Comparison of ENCODE assay signal across 8 mouse cellular contexts in genomic region chr3:121952041-121952591, GRCm38 (mm10). TPM values are rescaled to one million over a fixed set of nuclear protein-coding genes. Genes with fewer than 3 reads are reported as not detected.
DNase-seq lines count a peak whose midpoint lies in the region; ATAC-seq and TF ChIP-seq lines count a peak whose summit lies in the region.

Gene Arhgap29, plus strand, starts transcription at chr3:121952541.

- no peaks in the 10 kb centered on the region for H3K27me3 ChIP-seq in liver, adult 2 months (ENCODE audit: control insufficient read depth, insufficient read depth, low read length)
- H3K27me3 ChIP-seq in embryonic facial prominence, embryonic 13.5 days: no peaks in the 10 kb centered on the region
- H3K27me3 ChIP-seq in limb, embryonic 13.5 days: peaks cover 6% of the 10 kb centered on the region

- H3K4me2 ChIP-seq in embryonic facial prominence, embryonic 13.5 days: peak within 1 kb of the TSS; percentile 78
- H3K4me2 ChIP-seq in limb, embryonic 13.5 days (replicated peaks): peak within 1 kb of the TSS; percentile 73

- no peak for TF ChIP-seq CTCF in liver, adult 2 months (IDR thresholded peaks at IDR 0.05; ENCODE audit: low read depth, low read length)

- H3K79me2 ChIP-seq in liver, adult 2 months (ENCODE audit: control insufficient read depth, insufficient read depth, low read length): peaks cover 8% of the 10 kb centered on the region; the same call in 1 of the 2 replicates

- DNase-seq in liver, adult 2 months (ENCODE audit: extremely low read depth, low read depth, low spot score): no peak
- no peak for DNase-seq in liver
- DNase-seq in heart, postnatal 10 days: no peak
- no peak for DNase-seq in ovary, postnatal 10 days (ENCODE audit: low spot score)
- DNase-seq in spleen, adult 18-20 months: no peak
- DNase-seq in spleen, adult 12 weeks (ENCODE audit: low spot score): no peak

- WGBS in liver, adult 2 months: 93% methylated on average over 8 of the region's 8 CpGs
- WGBS in embryonic facial prominence, embryonic 13.5 days: 88% methylated on average over 8 of the region's 8 CpGs
- WGBS in limb, embryonic 13.5 days: 94% methylated on average over 8 of the region's 8 CpGs

- H3K27ac ChIP-seq in liver, adult 2 months (replicated peaks; ENCODE audit: insufficient read depth, low read depth, low read length): peak within 1 kb of the TSS; percentile 79
- H3K27ac ChIP-seq in embryonic facial prominence, embryonic 13.5 days: 0 out of 2 replicates have a peak within 1 kb of the TSS, but pooled peaks have one; percentile 7
- no peak within 1 kb of the TSS; the same call in 1 of the 2 replicates for H3K27ac ChIP-seq in limb, embryonic 13.5 days

- ATAC-seq in embryonic facial prominence, embryonic 13.5 days (ENCODE audit: insufficient number of reproducible peaks, insufficient read depth, low FRiP score, low TSS enrichment, low read depth): no peak
- ATAC-seq in limb, embryonic 13.5 days (ENCODE audit: low FRiP score, low read depth): no peak

- peak within 1 kb of the TSS; percentile 94 for H3K4me3 ChIP-seq in liver, adult 2 months (ENCODE audit: insufficient read depth, low read depth, low read length)
- H3K4me3 ChIP-seq in embryonic facial prominence, embryonic 13.5 days: peak within 1 kb of the TSS; percentile 74
- peak within 1 kb of the TSS; percentile 75 for H3K4me3 ChIP-seq in limb, embryonic 13.5 days

- no peak for TF ChIP-seq POLR2A in liver, adult 2 months (IDR thresholded peaks at IDR 0.05; ENCODE audit: extremely low read depth, insufficient read depth, low read length)

- intact Hi-C loops in heart, postnatal 10 days (cut with DNase I): loop anchor here (2.0 to 10.0 kb wide), 2 partner anchors 37 to 323 kb away; partner anchors contain the start of gene Dnttip2

- H3K9me3 ChIP-seq in embryonic facial prominence, embryonic 13.5 days: no peaks in the 10 kb centered on the region
- peaks cover 3% of the 10 kb centered on the region; the same call in 1 of the 2 replicates for H3K9me3 ChIP-seq in limb, embryonic 13.5 days

- H3K36me3 ChIP-seq in liver, adult 2 months (ENCODE audit: control insufficient read depth, insufficient read depth, low read length): no peaks in the 10 kb centered on the region
- no peaks in the 10 kb centered on the region; the same call in 1 of the 2 replicates for H3K36me3 ChIP-seq in embryonic facial prominence, embryonic 13.5 days
- no peaks in the 10 kb centered on the region for H3K36me3 ChIP-seq in limb, embryonic 13.5 days

- H3K9ac ChIP-seq in liver, adult 2 months (ENCODE audit: low read depth, low read length): peak within 1 kb of the TSS; percentile 96
- peak within 1 kb of the TSS; percentile 80 for H3K9ac ChIP-seq in embryonic facial prominence, embryonic 13.5 days
- H3K9ac ChIP-seq in limb, embryonic 13.5 days: peak within 1 kb of the TSS; percentile 80

- H3K4me1 ChIP-seq in liver, adult 2 months (ENCODE audit: control insufficient read depth, insufficient read depth, low read length): peaks cover 4% of the 10 kb centered on the region; the same call in 1 of the 2 replicates
- H3K4me1 ChIP-seq in embryonic facial prominence, embryonic 13.5 days: peaks cover 9% of the 10 kb centered on the region; the same call in 1 of the 2 replicates
- peaks cover 12% of the 10 kb centered on the region; the same call in 1 of the 2 replicates for H3K4me1 ChIP-seq in limb, embryonic 13.5 days

RNA-seq across cellular contexts. Expression of gene Arhgap29, which starts in this region (rescaled TPM):
- total RNA-seq in liver, adult 2 months (2014; rRNA removed): 60.5 and 68.4 TPM in 2 replicates
- 12.2 and 16.4 TPM in 2 replicates for polyA plus RNA-seq in liver, adult 2 months (2012; rRNA removed)
- polyA plus RNA-seq in embryonic facial prominence, embryonic 13.5 days (2015; fragmentation: Nextera tagmentation; extraction: Ambion mirVana): 44.2 and 49.3 TPM in 2 replicates
- total RNA-seq in heart, postnatal 10 days (2021): 100 to 1,000 TPM in 1 of 2 experiments, 10 to 100 TPM in 1; 93.7 to 109 TPM
- polyA plus RNA-seq in limb, embryonic 13.5 days (2015; fragmentation: Nextera tagmentation; extraction: Ambion mirVana): 43.6 and 54.3 TPM in 2 replicates
